Comparison of ENCODE assay signal across 12 mouse cellular contexts in the genomic region with DNA sequence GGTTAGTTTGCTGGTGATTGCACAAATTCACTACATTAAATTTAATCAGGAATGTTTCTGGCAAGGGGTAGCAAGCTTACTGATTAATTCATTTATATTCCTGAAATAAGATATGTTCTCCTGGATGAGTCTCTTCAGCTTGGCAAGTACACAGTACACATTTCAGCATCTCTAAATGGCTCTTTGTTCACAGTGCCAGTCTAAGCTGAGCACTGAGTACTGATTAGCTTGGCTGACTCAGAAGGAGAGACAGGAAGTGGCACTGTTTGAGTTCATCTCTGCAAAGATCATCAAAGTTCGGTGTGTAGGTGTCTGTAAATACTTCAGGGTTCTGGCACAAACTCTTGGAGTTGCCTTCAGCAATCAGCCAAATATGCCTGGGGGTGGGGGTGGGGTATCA.
DNase-seq lines count a peak whose midpoint lies in the region; ATAC-seq lines count a peak whose summit lies in the region.
"Had no signal": no experiment of that assay in that cellular context is flagged by ENCODE, and none has a peak within 500 bp of the region (broad histone marks: within the 10 kb centered on the region; RNA-seq: fewer than 3 reads in every experiment).

No protein-coding gene starts in this region.

- H3K9ac ChIP-seq in hindbrain, embryonic 15.5 days: no peak overlapping the region
- no peak overlapping the region for H3K9ac ChIP-seq in liver, embryonic 11.5 days (ENCODE audit: low read depth, low read length)
- H3K9ac ChIP-seq: lung, embryonic 15.5 days had no signal

- H3K27me3 ChIP-seq in hindbrain, embryonic 15.5 days: no peaks in the 10 kb centered on the region
- H3K27me3 ChIP-seq in hindbrain, embryonic 10.5 days (ENCODE audit: insufficient read depth, poor library complexity, severe bottlenecking): no peaks in the 10 kb centered on the region
- H3K27me3 ChIP-seq in liver, embryonic 11.5 days (replicated peaks; ENCODE audit: control insufficient read depth, insufficient read depth, low read length): no peaks in the 10 kb centered on the region
- H3K27me3 ChIP-seq: lung, embryonic 15.5 days had no signal

- H3K27ac ChIP-seq in hindbrain, embryonic 15.5 days (replicated peaks): no peak overlapping the region
- no peak overlapping the region for H3K27ac ChIP-seq in hindbrain, embryonic 10.5 days
- no peak overlapping the region for H3K27ac ChIP-seq in liver, embryonic 11.5 days (ENCODE audit: low read depth, low read length)
- H3K27ac ChIP-seq: lung, embryonic 15.5 days had no signal

- H3K4me1 ChIP-seq in hindbrain, embryonic 15.5 days (replicated peaks): no peaks in the 10 kb centered on the region
- H3K4me1 ChIP-seq in hindbrain, embryonic 10.5 days (replicated peaks): no peaks in the 10 kb centered on the region
- no peaks in the 10 kb centered on the region for H3K4me1 ChIP-seq in liver, embryonic 11.5 days (replicated peaks; ENCODE audit: control insufficient read depth, insufficient read depth, low read length)
- H3K4me1 ChIP-seq: lung, embryonic 15.5 days had no signal

- DNase-seq in hindbrain, embryonic 10.5 days (ENCODE audit: low spot score): no peak
- DNase-seq in testis, postnatal 14 days (ENCODE audit: low spot score): peak; percentile 4
- DNase-seq in testis, postnatal 10 days (ENCODE audit: low spot score): no peak
- DNase-seq in layer of hippocampus, adult 9-11 months: peak; percentile 64
- no peak for DNase-seq in liver, embryonic 11.5 days (ENCODE audit: low spot score)
- no peak for DNase-seq in kidney, postnatal 14 days
- DNase-seq: cerebellum, postnatal 25 days; heart, postnatal 14 days; kidney, adult 18-20 months; thymus, postnatal 4 days had no signal

- H3K4me3 ChIP-seq in hindbrain, embryonic 15.5 days: no peak overlapping the region
- no peak overlapping the region for H3K4me3 ChIP-seq in hindbrain, embryonic 10.5 days
- H3K4me3 ChIP-seq in liver, embryonic 11.5 days (ENCODE audit: low read depth, low read length): no peak overlapping the region
- H3K4me3 ChIP-seq: lung, embryonic 15.5 days had no signal

- no peak overlapping the region for H3K4me2 ChIP-seq in hindbrain, embryonic 15.5 days
- H3K4me2 ChIP-seq in liver, embryonic 11.5 days: no peak overlapping the region
- H3K4me2 ChIP-seq: lung, embryonic 15.5 days had no signal

- no peaks in the 10 kb centered on the region for H3K36me3 ChIP-seq in hindbrain, embryonic 15.5 days
- H3K36me3 ChIP-seq in hindbrain, embryonic 10.5 days: no peaks in the 10 kb centered on the region
- H3K36me3 ChIP-seq in liver, embryonic 11.5 days (ENCODE audit: control insufficient read depth, insufficient read depth, low read length): no peaks in the 10 kb centered on the region
- H3K36me3 ChIP-seq: lung, embryonic 15.5 days had no signal

- WGBS in hindbrain, embryonic 15.5 days: 71% methylated on average over 1 of the region's 1 CpGs
- WGBS in hindbrain, embryonic 10.5 days: 69% methylated on average over 1 of the region's 1 CpGs
- WGBS in liver, embryonic 11.5 days: 65% methylated on average over 1 of the region's 1 CpGs

- peak; percentile 75 for ATAC-seq in hindbrain, embryonic 15.5 days (ENCODE audit: low FRiP score, low read depth)
- ATAC-seq in liver, embryonic 11.5 days (replicated peaks; ENCODE audit: low FRiP score): no peak

- no peaks in the 10 kb centered on the region for H3K9me3 ChIP-seq in hindbrain, embryonic 15.5 days
- H3K9me3 ChIP-seq in hindbrain, embryonic 10.5 days: no peaks in the 10 kb centered on the region
- no peaks in the 10 kb centered on the region for H3K9me3 ChIP-seq in liver, embryonic 11.5 days (ENCODE audit: control insufficient read depth, low read length)
- H3K9me3 ChIP-seq: lung, embryonic 15.5 days had no signal

Comparison
In these comparisons a context has a peak if more than half of its experiments do, and no peak if none do; other contexts are left out.
1. DNase-seq: peak in testis, postnatal 14 days (single experiment) and layer of hippocampus, adult 9-11 months (single experiment); none in hindbrain, embryonic 10.5 days (single experiment), testis, postnatal 10 days (single experiment), liver, embryonic 11.5 days (single experiment) and kidney, postnatal 14 days (single experiment).